Mouse (Mus musculus): ENCODE results near the gene Kcnip4. TPM values are rescaled to one million over a fixed set of nuclear protein-coding genes. Genes with fewer than 3 reads are reported as not detected.

The Kcnip4 gene
- polyA plus RNA-seq, 1 experiment from 2014 or later: 4.5 TPM

GRCm38 (mm10) chr5:49256850-49257249 lies 267.9 kb downstream of the Kcnip4 start:
- Histone ChIP-seq H3K27ac (ENCODE audit: low read depth) (no peak overlapping the region), H3K4me1 (replicated peaks; ENCODE audit: control insufficient read depth, insufficient read depth, low read length) (no peaks in the 10 kb centered on the region), H3K4me3 (ENCODE audit: low read depth, low read length) (no peak overlapping the region), H3K4me2 (ENCODE audit: low read length) (no peak overlapping the region), H3K27me3 (replicated peaks; ENCODE audit: control insufficient read depth, insufficient read depth, low read length) (no peaks in the 10 kb centered on the region), H3K36me3 (ENCODE audit: control insufficient read depth, insufficient read depth, low read length) (no peaks in the 10 kb centered on the region), H3K9me3 (ENCODE audit: control insufficient read depth, low read length) (no peaks in the 10 kb centered on the region), H3K9ac (ENCODE audit: low read length) (no peak overlapping the region)
- ATAC-seq (replicated peaks; ENCODE audit: low FRiP score, low TSS enrichment, low read depth): no peak
- WGBS: 68% methylated on average over 3 of the region's 3 CpGs
- no peak for DNase-seq (ENCODE audit: low spot score)

- no peak overlapping the region for H3K4me3 ChIP-seq (ENCODE audit: low read depth, low read length)
- H3K9me3 ChIP-seq (ENCODE audit: control insufficient read depth, low read length): no peaks in the 10 kb centered on the region
- no peak overlapping the region for H3K9ac ChIP-seq (ENCODE audit: low read length)
- no peaks in the 10 kb centered on the region for H3K27me3 ChIP-seq (replicated peaks; ENCODE audit: control insufficient read depth, insufficient read depth, low read length)
- DNase-seq (ENCODE audit: low spot score) (no peak), ATAC-seq (replicated peaks; ENCODE audit: low FRiP score, low TSS enrichment, low read depth) (no peak)
- no peak overlapping the region for H3K4me2 ChIP-seq (ENCODE audit: low read length)
- H3K4me1 ChIP-seq (replicated peaks; ENCODE audit: control insufficient read depth, insufficient read depth, low read length): no peaks in the 10 kb centered on the region
- 73% methylated on average over 4 of the region's 4 CpGs for WGBS
- H3K27ac ChIP-seq (ENCODE audit: low read depth): no peak overlapping the region
- no peaks in the 10 kb centered on the region for H3K36me3 ChIP-seq (ENCODE audit: control insufficient read depth, insufficient read depth, low read length)
Observed at GRCm38 (mm10) chr5:49255983-49256382, 268.7 kb downstream of the Kcnip4 start.

- Histone ChIP-seq H3K4me3 (ENCODE audit: low read depth, low read length) (no peak overlapping the region), H3K27ac (ENCODE audit: low read depth) (no peak overlapping the region), H3K9ac (ENCODE audit: low read length) (no peak overlapping the region), H3K4me2 (ENCODE audit: low read length) (no peak overlapping the region), H3K36me3 (ENCODE audit: control insufficient read depth, insufficient read depth, low read length) (no peaks in the 10 kb centered on the region), H3K9me3 (ENCODE audit: control insufficient read depth, low read length) (no peaks in the 10 kb centered on the region), H3K4me1 (replicated peaks; ENCODE audit: control insufficient read depth, insufficient read depth, low read length) (no peaks in the 10 kb centered on the region), H3K27me3 (replicated peaks; ENCODE audit: control insufficient read depth, insufficient read depth, low read length) (no peaks in the 10 kb centered on the region)
- WGBS: 80% methylated on average over 2 of the region's 2 CpGs
- ATAC-seq (replicated peaks; ENCODE audit: low FRiP score, low TSS enrichment, low read depth): no peak
- no peak for DNase-seq (ENCODE audit: low spot score)
Observed at GRCm38 (mm10) chr5:49247081-49247480, 277.6 kb downstream of the Kcnip4 start.

- H3K4me3 ChIP-seq (ENCODE audit: low read depth, low read length): no peak overlapping the region
- no peaks in the 10 kb centered on the region for H3K4me1 ChIP-seq (replicated peaks; ENCODE audit: control insufficient read depth, insufficient read depth, low read length)
- WGBS: 82% methylated on average over 4 of the region's 4 CpGs
Observed at GRCm38 (mm10) chr5:49244414-49244813, 280.3 kb downstream of the Kcnip4 start.

GRCm38 (mm10) chr5:49241708-49242107 lies 283.0 kb downstream of the Kcnip4 start:
- Histone ChIP-seq H3K36me3 (ENCODE audit: control insufficient read depth, insufficient read depth, low read length) (no peaks in the 10 kb centered on the region), H3K9ac (ENCODE audit: low read length) (no peak overlapping the region), H3K9me3 (ENCODE audit: control insufficient read depth, low read length) (no peaks in the 10 kb centered on the region), H3K4me3 (ENCODE audit: low read depth, low read length) (no peak overlapping the region), H3K27me3 (replicated peaks; ENCODE audit: control insufficient read depth, insufficient read depth, low read length) (no peaks in the 10 kb centered on the region), H3K4me1 (replicated peaks; ENCODE audit: control insufficient read depth, insufficient read depth, low read length) (no peaks in the 10 kb centered on the region), H3K27ac (ENCODE audit: low read depth) (no peak overlapping the region), H3K4me2 (ENCODE audit: low read length) (no peak overlapping the region)
- 94% methylated on average over 6 of the region's 6 CpGs for WGBS
- no peak for ATAC-seq (replicated peaks; ENCODE audit: low FRiP score, low TSS enrichment, low read depth)
- no peak for DNase-seq (ENCODE audit: low spot score)

More at GRCm38 (mm10) chr5:49244414-49244813, 280.3 kb downstream of the Kcnip4 start:
- Histone ChIP-seq H3K9me3 (ENCODE audit: control insufficient read depth, low read length) (no peaks in the 10 kb centered on the region), H3K36me3 (ENCODE audit: control insufficient read depth, insufficient read depth, low read length) (no peaks in the 10 kb centered on the region), H3K9ac (ENCODE audit: low read length) (no peak overlapping the region), H3K4me2 (ENCODE audit: low read length) (no peak overlapping the region), H3K27ac (ENCODE audit: low read depth) (no peak overlapping the region), H3K27me3 (replicated peaks; ENCODE audit: control insufficient read depth, insufficient read depth, low read length) (no peaks in the 10 kb centered on the region)
- no peak for ATAC-seq (replicated peaks; ENCODE audit: low FRiP score, low TSS enrichment, low read depth)
- no peak for DNase-seq (ENCODE audit: low spot score)

GRCm38 (mm10) chr5:49201164-49201756 lies 323.4 kb downstream of the Kcnip4 start:
- Histone ChIP-seq H3K27me3 (replicated peaks; ENCODE audit: control insufficient read depth, insufficient read depth, low read length) (no peaks in the 10 kb centered on the region), H3K27ac (ENCODE audit: low read depth) (no peak overlapping the region), H3K9me3 (ENCODE audit: control insufficient read depth, low read length) (no peaks in the 10 kb centered on the region), H3K4me2 (ENCODE audit: low read length) (no peak overlapping the region), H3K36me3 (ENCODE audit: control insufficient read depth, insufficient read depth, low read length) (no peaks in the 10 kb centered on the region), H3K4me1 (replicated peaks; ENCODE audit: control insufficient read depth, insufficient read depth, low read length) (no peaks in the 10 kb centered on the region), H3K4me3 (ENCODE audit: low read depth, low read length) (no peak overlapping the region), H3K9ac (ENCODE audit: low read length) (no peak overlapping the region)
- no peak for ATAC-seq (replicated peaks; ENCODE audit: low FRiP score, low TSS enrichment, low read depth)
- 72% methylated on average over 4 of the region's 4 CpGs for WGBS
- no peak for DNase-seq (ENCODE audit: low spot score)

GRCm38 (mm10) chr5:49188236-49188635 lies 336.5 kb downstream of the Kcnip4 start:
- WGBS: 43% methylated on average over 1 of the region's 1 CpGs
- H3K27ac ChIP-seq (ENCODE audit: low read depth): no peak overlapping the region
- no peaks in the 10 kb centered on the region for H3K36me3 ChIP-seq (ENCODE audit: control insufficient read depth, insufficient read depth, low read length)
- no peak overlapping the region for H3K4me2 ChIP-seq (ENCODE audit: low read length)
- ATAC-seq (replicated peaks; ENCODE audit: low FRiP score, low TSS enrichment, low read depth): no peak
- no peak overlapping the region for H3K9ac ChIP-seq (ENCODE audit: low read length)
- no peaks in the 10 kb centered on the region for H3K27me3 ChIP-seq (replicated peaks; ENCODE audit: control insufficient read depth, insufficient read depth, low read length)
- DNase-seq (ENCODE audit: low spot score): no peak
- no peaks in the 10 kb centered on the region for H3K9me3 ChIP-seq (ENCODE audit: control insufficient read depth, low read length)
- no peak overlapping the region for H3K4me3 ChIP-seq (ENCODE audit: low read depth, low read length)
- no peaks in the 10 kb centered on the region for H3K4me1 ChIP-seq (replicated peaks; ENCODE audit: control insufficient read depth, insufficient read depth, low read length)

- Histone ChIP-seq H3K9me3 (ENCODE audit: control insufficient read depth, low read length) (no peaks in the 10 kb centered on the region), H3K4me2 (ENCODE audit: low read length) (no peak overlapping the region), H3K27me3 (replicated peaks; ENCODE audit: control insufficient read depth, insufficient read depth, low read length) (no peaks in the 10 kb centered on the region), H3K9ac (ENCODE audit: low read length) (no peak overlapping the region), H3K4me1 (replicated peaks; ENCODE audit: control insufficient read depth, insufficient read depth, low read length) (no peaks in the 10 kb centered on the region), H3K27ac (ENCODE audit: low read depth) (no peak overlapping the region), H3K4me3 (ENCODE audit: low read depth, low read length) (no peak overlapping the region), H3K36me3 (ENCODE audit: control insufficient read depth, insufficient read depth, low read length) (no peaks in the 10 kb centered on the region)
- DNase-seq (ENCODE audit: low spot score) (no peak), ATAC-seq (replicated peaks; ENCODE audit: low FRiP score, low TSS enrichment, low read depth) (no peak)
- 55% methylated on average over 2 of the region's 2 CpGs for WGBS
Observed at GRCm38 (mm10) chr5:49150116-49150811, 374.4 kb downstream of the Kcnip4 start.

GRCm38 (mm10) chr5:49149684-49150083 lies 375.0 kb downstream of the Kcnip4 start:
- no peak for ATAC-seq (replicated peaks; ENCODE audit: low FRiP score, low TSS enrichment, low read depth)

More at GRCm38 (mm10) chr5:49149684-49150083, 375.0 kb downstream of the Kcnip4 start:
- no peak for DNase-seq (ENCODE audit: low spot score)
- H3K36me3 ChIP-seq (ENCODE audit: control insufficient read depth, insufficient read depth, low read length): no peaks in the 10 kb centered on the region
- H3K4me1 ChIP-seq (replicated peaks; ENCODE audit: control insufficient read depth, insufficient read depth, low read length): no peaks in the 10 kb centered on the region
- H3K9ac ChIP-seq (ENCODE audit: low read length): no peak overlapping the region
- H3K4me2 ChIP-seq (ENCODE audit: low read length): no peak overlapping the region
- H3K9me3 ChIP-seq (ENCODE audit: control insufficient read depth, low read length): no peaks in the 10 kb centered on the region
- no peaks in the 10 kb centered on the region for H3K27me3 ChIP-seq (replicated peaks; ENCODE audit: control insufficient read depth, insufficient read depth, low read length)
- H3K4me3 ChIP-seq (ENCODE audit: low read depth, low read length): no peak overlapping the region
- 74% methylated on average over 2 of the region's 2 CpGs for WGBS
- no peak overlapping the region for H3K27ac ChIP-seq (ENCODE audit: low read depth)
